Mouse (Mus musculus) stomach, adult 2 months (tissue): ENCODE data around the gene Hmox1. TPM values are rescaled to one million over a fixed set of nuclear protein-coding genes. Genes with fewer than 3 reads are reported as not detected.

Source experiments
- polyA plus RNA-seq: library from polyadenylated mRNA; depleted of rRNA; stranded (reverse); fragments of >200 nt; gene quantifications from 2 replicates; pipeline ENCODE4 v1.2.3, GENCODE M21; 2012; rRNA removed

Gene Hmox1
- 18.3 and 30.8 TPM in 2 replicates for polyA plus RNA-seq

DNA sequence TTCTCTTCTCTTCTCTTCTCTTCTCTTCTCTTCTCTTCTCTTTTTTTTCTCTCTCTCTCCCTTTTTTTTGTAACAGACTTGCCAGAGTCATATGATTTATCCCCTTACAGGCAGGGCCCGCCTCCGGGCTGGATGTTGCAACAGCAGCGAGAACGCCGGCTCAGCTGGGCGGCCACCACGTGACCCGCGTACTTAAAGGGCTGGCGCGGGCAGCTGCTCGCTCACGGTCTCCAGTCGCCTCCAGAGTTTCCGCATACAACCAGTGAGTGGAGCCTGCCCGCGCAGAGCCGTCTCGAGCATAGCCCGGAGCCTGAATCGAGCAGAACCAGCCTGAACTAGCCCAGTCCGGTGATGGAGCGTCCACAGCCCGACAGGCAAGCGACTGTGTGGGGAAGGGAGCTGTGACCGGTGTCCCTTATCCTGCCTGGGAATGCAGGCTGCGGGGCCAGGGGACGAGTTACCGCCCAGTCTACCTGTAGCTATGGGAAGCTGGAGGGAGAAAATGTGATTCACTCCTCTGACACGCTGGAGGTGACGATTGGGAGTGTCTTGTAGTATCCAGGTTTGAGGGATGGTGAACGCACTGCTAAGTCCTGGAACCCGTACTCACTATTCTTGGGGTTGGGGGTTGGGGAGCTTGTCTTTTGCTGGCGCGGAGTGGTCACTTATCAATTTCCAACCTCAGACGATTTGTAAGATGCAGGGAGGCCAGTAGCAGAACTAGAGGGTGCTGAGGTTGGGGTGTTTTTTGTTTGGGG lies at the start of gene Hmox1:
Gene Hmox1, plus strand, starts transcription at position 223 of the 758 bp plus-strand sequence.

DNA sequence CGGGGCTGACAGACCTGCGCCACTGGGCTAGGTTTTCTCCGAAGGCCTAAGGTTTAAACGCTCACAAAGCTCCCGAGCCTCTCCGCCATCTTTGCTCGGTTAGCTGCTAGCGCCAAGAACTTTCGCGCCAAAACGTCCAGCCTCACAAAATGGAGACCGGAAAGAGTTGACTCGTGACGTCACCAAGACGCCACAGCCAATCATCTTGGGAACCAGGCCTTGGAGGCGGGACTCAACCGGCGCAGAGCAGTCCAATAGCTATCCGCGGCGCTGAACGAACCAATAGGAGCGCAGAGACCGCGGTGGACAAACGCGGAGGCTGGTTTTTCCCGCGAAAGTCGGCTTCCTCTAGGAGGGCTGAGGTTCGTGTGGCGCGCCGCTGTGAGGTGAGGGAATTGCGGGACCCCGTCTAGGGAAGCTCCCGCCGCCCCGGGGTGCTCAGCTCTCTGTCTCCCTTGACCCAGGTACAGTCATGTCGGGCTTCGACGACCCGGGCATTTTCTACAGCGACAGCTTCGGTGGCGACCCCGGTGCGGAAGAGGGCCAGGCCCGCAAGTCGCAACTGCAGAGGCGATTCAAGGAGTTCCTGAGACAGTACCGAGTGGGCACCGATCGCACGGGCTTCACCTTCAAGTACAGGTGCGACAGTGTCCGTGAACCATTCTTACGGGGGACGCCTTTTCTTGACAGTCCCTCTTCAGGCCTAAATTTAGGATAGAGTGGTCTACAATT lies 16.0 kb downstream of the Hmox1 start, which contains the start of gene Mcm5:
Gene Mcm5, plus strand, starts transcription at position 334 of the 732 bp plus-strand sequence.

Other genes starting within 250 kb of the Hmox1 start
- gene Isx, start 220.4 kb upstream of the Hmox1 start, polyA plus RNA-seq, result 0.17 and 0.31 TPM in 2 replicates
- 2.5 and 4.9 TPM in 2 replicates for gene Hmgxb4, start 100.3 kb upstream of the Hmox1 start, polyA plus RNA-seq
- 19.4 and 19.5 TPM in 2 replicates for gene Tom1, start 59.9 kb upstream of the Hmox1 start, polyA plus RNA-seq
- 6.8 and 7.0 TPM in 2 replicates for gene Mcm5, start 15.9 kb downstream of the Hmox1 start, polyA plus RNA-seq
- gene Rasd2, start 120.3 kb downstream of the Hmox1 start, polyA plus RNA-seq, result 1.5 and 2.6 TPM in 2 replicates